Mouse (Mus musculus) large intestine, adult 2 months (tissue): ENCODE results near the gene Pnpla8. TPM values are rescaled to one million over a fixed set of nuclear protein-coding genes. Genes with fewer than 3 reads are reported as not detected.
"Not testable (repeated sequence)": the region's sequence is repeated elsewhere in the genome, so short reads cannot be mapped to it uniquely, and the experiment has no call there.

Experiments
- DNase-seq: peaks from one replicate; pipeline ENCODE4 v3.0.0-alpha.2; 2012; ENCODE audit warnings: low read depth, low spot score
- WGBS: fragments of 180-500 bp; shearing (Covaris S2); methylation state at CpG from one replicate; pipeline ENCODE4 v1.1.7; 2018; 5-methylcytosine and 5-hydroxymethylcytosine counted together
- polyA plus RNA-seq: library from polyadenylated mRNA; depleted of rRNA; stranded (reverse); fragments of >200 nt; gene quantifications from 2 replicates; pipeline ENCODE4 v1.2.3, GENCODE M21; 2012; rRNA removed

Gene Pnpla8
- polyA plus RNA-seq: 8.0 and 10.3 TPM in 2 replicates

- WGBS: 98% methylated on average over 2 of the region's 2 CpGs
- DNase-seq: not testable (repeated sequence)
Observed at GRCm38 (mm10) chr12:44221070-44221469, at the start of gene Pnpla8. Gene Pnpla8 (plus strand): TSS chr12:44221370.

GRCm38 (mm10) chr12:44176331-44177037, 44.7 kb upstream of the Pnpla8 start:
- WGBS: 51% methylated on average over 10 of the region's 10 CpGs

GRCm38 (mm10) chr12:44177038-44177355, 44.2 kb upstream of the Pnpla8 start:
- WGBS: 82% methylated on average over 2 of the region's 2 CpGs
- no peak for DNase-seq

More at GRCm38 (mm10) chr12:44176331-44177037, 44.7 kb upstream of the Pnpla8 start:
- no peak for DNase-seq

GRCm38 (mm10) chr12:44181081-44181982, 39.8 kb upstream of the Pnpla8 start:
- DNase-seq: no peak
- 37% methylated on average over 9 of the region's 9 CpGs for WGBS

DNA sequence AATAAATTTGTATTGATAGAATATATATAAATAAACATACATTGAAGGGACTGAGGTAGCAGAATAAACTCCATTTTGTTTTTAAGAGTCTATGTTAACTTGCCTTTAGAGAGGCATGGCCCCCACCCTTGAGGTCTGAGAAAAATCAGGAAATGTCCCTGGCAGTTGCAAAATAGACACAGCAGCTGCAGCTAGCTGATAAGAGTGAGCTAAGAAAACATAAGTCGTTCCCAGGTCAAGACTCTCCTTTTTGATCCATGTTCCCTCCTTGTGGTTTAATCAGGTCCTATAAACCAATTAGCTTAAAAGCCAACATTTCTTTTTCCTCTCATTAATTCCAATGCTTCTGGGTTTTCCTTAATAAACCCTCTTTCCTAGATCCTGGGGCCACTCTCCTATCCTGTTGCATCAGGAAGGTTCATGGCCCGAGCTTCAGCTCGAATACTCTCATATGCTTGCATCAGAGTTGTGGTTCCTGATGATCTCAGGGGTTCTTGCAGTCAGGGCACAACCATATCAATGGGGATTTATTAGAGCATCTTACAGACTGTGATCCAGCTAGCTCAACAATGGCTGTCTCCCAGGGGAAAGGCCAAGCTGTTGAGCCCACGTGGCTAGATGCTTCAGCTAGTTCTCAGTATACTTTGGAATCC, 23.2 kb upstream of the Pnpla8 start:
- DNase-seq: no peak
- WGBS: 30% methylated on average over 4 of the region's 4 CpGs

GRCm38 (mm10) chr12:44209141-44209823, 11.9 kb upstream of the Pnpla8 start:
- whole genome bisulfite sequencing: under 1% methylated on average over 37 of the region's 37 CpGs
- DNase-seq: no peak

DNA sequence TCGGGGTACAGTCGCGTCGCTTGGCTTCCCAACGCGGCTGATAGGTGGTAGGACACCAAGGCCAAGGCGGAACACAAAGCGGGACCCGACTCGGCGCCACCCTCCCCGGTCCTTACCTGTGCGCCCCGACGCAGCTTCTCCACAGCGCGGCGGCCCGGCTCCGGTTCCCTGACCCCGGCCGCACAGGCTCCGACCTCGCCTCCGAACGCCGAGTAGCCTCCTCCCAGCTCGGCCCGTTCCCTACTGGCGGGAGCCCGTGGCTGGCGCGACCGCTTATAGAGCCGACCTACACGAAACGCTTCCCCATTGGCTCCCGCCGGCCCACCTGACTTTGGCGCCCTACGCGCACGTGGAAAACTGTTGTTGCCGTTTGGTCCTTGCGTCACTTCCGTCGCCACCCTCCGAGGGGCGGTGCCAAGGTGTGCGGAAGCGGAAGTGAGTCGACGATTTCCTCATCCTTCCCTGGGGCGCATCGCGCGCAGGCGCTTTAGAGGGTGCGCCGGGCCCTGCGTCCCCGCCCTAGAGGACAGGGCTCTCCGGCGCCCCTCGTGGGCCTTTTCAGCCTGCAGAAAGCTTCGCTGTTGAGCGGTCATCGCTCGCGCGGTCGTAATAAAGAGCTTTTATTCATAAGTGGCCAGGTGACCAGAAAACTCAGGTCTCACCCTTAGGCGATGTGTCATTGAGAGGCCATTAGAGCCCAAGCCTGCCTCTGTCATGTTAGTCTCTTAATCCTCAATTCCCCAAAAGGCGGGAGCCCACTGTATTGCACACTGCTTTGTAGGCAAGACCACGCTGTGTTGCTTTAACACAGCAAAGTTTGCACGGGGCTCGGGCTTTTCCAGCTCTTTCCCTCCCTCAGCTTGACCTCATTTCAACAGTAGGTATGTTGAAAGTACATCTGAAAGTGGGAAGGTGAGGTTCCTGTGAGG, 11.1 kb upstream of the Pnpla8 start, which contains the start of gene Dnajb9:
TSS of gene Dnajb9 (minus strand) at position 503 of the 929 bp plus-strand sequence.
- WGBS: 1% methylated on average over 77 of the region's 77 CpGs
- peak; percentile 98 for DNase-seq

- WGBS: 95% methylated on average over 3 of the region's 3 CpGs
Observed at GRCm38 (mm10) chr12:44211555-44211954, 9.6 kb upstream of the Pnpla8 start.

GRCm38 (mm10) chr12:44221651-44222356, 634 bp downstream of the Pnpla8 start:
- no peak for DNase-seq

More at GRCm38 (mm10) chr12:44211555-44211954, 9.6 kb upstream of the Pnpla8 start:
- no peak for DNase-seq

GRCm38 (mm10) chr12:44223044-44223443, 1.9 kb downstream of the Pnpla8 start:
- no peak for DNase-seq
- WGBS: 89% methylated on average over 3 of the region's 3 CpGs

More at GRCm38 (mm10) chr12:44221651-44222356, 634 bp downstream of the Pnpla8 start:
- WGBS: 5% methylated on average over 89 of the region's 89 CpGs

GRCm38 (mm10) chr12:44224650-44225049, 3.5 kb downstream of the Pnpla8 start:
- DNase-seq: no peak
- 74% methylated on average over 3 of the region's 3 CpGs for WGBS

DNA sequence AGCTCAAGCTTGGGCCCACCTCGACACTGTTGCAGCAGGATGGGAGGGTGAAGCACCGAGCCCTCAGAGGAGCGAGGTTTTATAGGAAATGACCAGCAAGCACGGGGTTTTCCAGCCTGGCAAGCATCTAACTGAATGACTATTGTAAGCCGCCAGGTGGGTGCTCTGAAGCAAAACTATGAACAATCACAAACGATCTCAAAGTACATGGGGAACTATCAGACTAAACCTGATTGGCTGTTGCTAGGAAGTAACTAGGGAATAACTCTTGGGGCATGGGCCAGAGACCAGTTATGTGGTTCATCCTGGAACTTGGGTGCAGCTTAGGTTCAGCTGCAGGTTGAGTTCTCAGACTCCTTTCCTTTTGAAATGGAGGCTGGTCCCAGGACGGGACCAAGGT, 19.9 kb downstream of the Pnpla8 start:
- peak; percentile 22 for DNase-seq
- WGBS: 29% methylated on average over 7 of the region's 7 CpGs

GRCm38 (mm10) chr12:44242407-44242806, 21.2 kb downstream of the Pnpla8 start:
- WGBS: 83% methylated on average over 4 of the region's 4 CpGs
- DNase-seq: no peak

DNA sequence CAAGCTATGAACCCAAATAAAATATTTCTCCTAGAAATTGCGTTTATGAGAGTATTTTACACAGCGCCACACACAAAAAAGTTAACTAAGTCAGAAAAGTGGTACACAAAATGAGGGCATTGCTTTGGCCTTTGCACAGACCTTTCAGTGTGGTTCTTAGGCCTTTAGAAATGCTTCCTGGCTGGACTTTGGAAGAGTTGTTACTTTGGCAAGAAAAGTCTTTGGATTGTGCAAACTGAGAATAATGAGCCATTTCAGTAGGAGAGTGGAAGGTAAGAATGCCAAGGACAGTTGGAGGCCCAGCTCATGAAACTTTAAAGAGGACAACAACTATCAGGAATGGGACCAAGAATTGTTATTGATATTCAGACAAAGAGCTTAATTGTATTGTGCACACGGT, 24.6 kb downstream of the Pnpla8 start:
- no peak for DNase-seq
- 71% methylated on average over 3 of the region's 3 CpGs for WGBS

- WGBS: 68% methylated on average over 9 of the region's 9 CpGs
- DNase-seq: no peak
Observed at GRCm38 (mm10) chr12:44248309-44248977, 27.3 kb downstream of the Pnpla8 start.

- no peak for DNase-seq
Observed at GRCm38 (mm10) chr12:44262612-44263011, 41.4 kb downstream of the Pnpla8 start.

- 30% methylated on average over 3 of the region's 3 CpGs for WGBS
- no peak for DNase-seq
Observed at GRCm38 (mm10) chr12:44265651-44266050, 44.5 kb downstream of the Pnpla8 start.
